24 mouse cellular contexts compared by ENCODE assay signal in the genomic region with DNA sequence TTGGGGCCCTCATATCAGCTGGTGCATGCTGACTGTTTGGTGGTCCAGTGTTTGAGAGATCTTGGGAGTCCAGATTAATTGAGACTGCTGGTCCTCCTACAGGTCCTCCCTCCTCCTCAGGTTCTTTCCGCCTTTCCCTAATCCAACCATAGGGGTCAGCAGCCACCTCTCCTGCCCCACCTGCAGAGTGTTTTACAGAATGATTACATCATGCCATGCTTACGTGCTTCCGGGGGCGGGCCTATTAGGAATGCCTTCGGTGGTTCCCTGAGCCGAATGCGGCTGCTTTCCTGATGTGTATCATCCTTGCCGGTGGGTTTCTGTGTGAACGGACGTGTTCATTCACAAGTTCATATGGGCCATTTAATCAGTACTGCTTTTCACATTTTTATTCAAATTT.
DNase-seq lines count a peak whose midpoint lies in the region; ATAC-seq and TF ChIP-seq lines count a peak whose summit lies in the region.
"Had no signal": no experiment of that assay in that cellular context is flagged by ENCODE, and none has a peak within 500 bp of the region (broad histone marks: within the 10 kb centered on the region; RNA-seq: fewer than 3 reads in every experiment).

No protein-coding gene starts in this region.

- no peaks in the 10 kb centered on the region for H3K36me3 ChIP-seq in forebrain, embryonic 11.5 days (ENCODE audit: control insufficient read depth, insufficient read depth, low read length)
- no peaks in the 10 kb centered on the region for H3K36me3 ChIP-seq in forebrain, embryonic 10.5 days (replicated peaks)
- H3K36me3 ChIP-seq in E14TG2a.4 (ENCODE audit: insufficient read depth, low read length) (no peaks in the 10 kb centered on the region), ES-Bruce4 (ENCODE audit: control insufficient read depth, insufficient read depth, low read length, poor library complexity, severe bottlenecking) (no peaks in the 10 kb centered on the region)
- H3K36me3 ChIP-seq: embryonic facial prominence, embryonic 10.5 days; embryonic facial prominence, embryonic 13.5 days; hindbrain, embryonic 12.5 days; hindbrain, embryonic 15.5 days had no signal

- no peak overlapping the region for H3K4me3 ChIP-seq in forebrain, embryonic 11.5 days (ENCODE audit: low read depth, low read length)
- no peak overlapping the region for H3K4me3 ChIP-seq in forebrain, embryonic 10.5 days
- H3K4me3 ChIP-seq in E14TG2a.4 (replicated peaks; ENCODE audit: low read length) = no peak overlapping the region
- no peak overlapping the region for H3K4me3 ChIP-seq in ES-Bruce4 (ENCODE audit: low read depth, low read length)
- H3K4me3 ChIP-seq: embryonic facial prominence, embryonic 10.5 days; embryonic facial prominence, embryonic 13.5 days; erythroblast, embryonic 14.5 days; gastrocnemius, adult 2 months; hindbrain, embryonic 12.5 days; hindbrain, embryonic 15.5 days had no signal

- TF ChIP-seq EP300 in ES-Bruce4 (IDR thresholded peaks at IDR 0.05; ENCODE audit: insufficient read depth, low read depth, low read length) = no peak

- no peak for TF ChIP-seq POLR2A in ES-Bruce4 (IDR thresholded peaks at IDR 0.05; ENCODE audit: insufficient read depth, low read length)

- TF ChIP-seq CTCF in E14TG2a.4 (conservative IDR thresholded peaks at IDR 0.05; ENCODE audit: low read length) (0 out of 2 replicates have a peak, but pooled peaks have one; percentile 6), ES-Bruce4 (IDR thresholded peaks at IDR 0.05; ENCODE audit: low read depth, low read length) (peak; percentile 30)

- no peak overlapping the region for H3K27ac ChIP-seq in forebrain, embryonic 11.5 days (ENCODE audit: low read depth, low read length)
- H3K27ac ChIP-seq in forebrain, embryonic 10.5 days = no peak overlapping the region
- no peak overlapping the region for H3K27ac ChIP-seq in ES-Bruce4 (ENCODE audit: insufficient read depth, low read length)
- H3K27ac ChIP-seq: embryonic facial prominence, embryonic 10.5 days; embryonic facial prominence, embryonic 13.5 days; gastrocnemius, adult 2 months; hindbrain, embryonic 12.5 days; hindbrain, embryonic 15.5 days had no signal

- no peak for DNase-seq in forebrain, embryonic 11.5 days (ENCODE audit: low spot score)
- DNase-seq in forebrain, embryonic 10.5 days (ENCODE audit: extremely low spot score, low spot score) = no peak
- DNase-seq in ZHBTc4 (ENCODE audit: low read depth, low spot score) = peak; percentile 61
- DNase-seq in cerebellum, adult 9-10 months = no peak
- DNase-seq: adrenal gland, postnatal 10 days; adrenal gland, postnatal 36 days; cerebellum, adult 18-20 months; cerebellum, adult 9-11 months; cerebellum, postnatal 25 days; forebrain, postnatal 0 days; gastrocnemius, adult 2 months; gastrocnemius, postnatal 14 days; heart, adult 11 months had no signal

- H3K9me3 ChIP-seq in forebrain, embryonic 11.5 days (ENCODE audit: control insufficient read depth, low read length) = no peaks in the 10 kb centered on the region
- H3K9me3 ChIP-seq in forebrain, embryonic 10.5 days = no peaks in the 10 kb centered on the region
- H3K9me3 ChIP-seq in E14TG2a.4 (ENCODE audit: low read length) = no peaks in the 10 kb centered on the region
- no peaks in the 10 kb centered on the region; the same call in 1 of the 2 replicates for H3K9me3 ChIP-seq in ES-Bruce4 (replicated peaks; ENCODE audit: control insufficient read depth, insufficient read depth, low read length, poor library complexity, severe bottlenecking)
- H3K9me3 ChIP-seq: embryonic facial prominence, embryonic 10.5 days; embryonic facial prominence, embryonic 13.5 days; hindbrain, embryonic 12.5 days; hindbrain, embryonic 15.5 days had no signal

- 0 out of 2 replicates have a peak, but pooled peaks have one; percentile 34 for ATAC-seq in forebrain, embryonic 11.5 days (replicated peaks; ENCODE audit: low FRiP score)
- ATAC-seq: CD4-positive, CD25-positive, alpha-beta regulatory T cell, adult 4 months; forebrain, embryonic 14.5 days; forebrain, postnatal 0 days; intestine, postnatal 0 days had no signal

- 85% methylated on average over 10 of the region's 10 CpGs for WGBS in forebrain, embryonic 11.5 days
- 89% methylated on average over 10 of the region's 10 CpGs for WGBS in forebrain, embryonic 10.5 days

- no peaks in the 10 kb centered on the region for H3K4me1 ChIP-seq in forebrain, embryonic 11.5 days (replicated peaks; ENCODE audit: control insufficient read depth, insufficient read depth, low read length)
- peaks cover 14% of the 10 kb centered on the region for H3K4me1 ChIP-seq in forebrain, embryonic 10.5 days
- H3K4me1 ChIP-seq in E14TG2a.4 (replicated peaks; ENCODE audit: low read depth, low read length) = 0 out of 2 replicates have a peak, but pooled peaks cover 3% of the 10 kb centered on the region
- no peaks in the 10 kb centered on the region for H3K4me1 ChIP-seq in ES-Bruce4 (ENCODE audit: control insufficient read depth, insufficient read depth, low read length)
- H3K4me1 ChIP-seq: embryonic facial prominence, embryonic 10.5 days; embryonic facial prominence, embryonic 13.5 days; hindbrain, embryonic 12.5 days; hindbrain, embryonic 15.5 days had no signal

- no peaks in the 10 kb centered on the region for H3K27me3 ChIP-seq in forebrain, embryonic 11.5 days (ENCODE audit: control insufficient read depth, insufficient read depth, low read length)
- no peaks in the 10 kb centered on the region for H3K27me3 ChIP-seq in forebrain, embryonic 10.5 days (ENCODE audit: poor library complexity, severe bottlenecking)
- no peaks in the 10 kb centered on the region for H3K27me3 ChIP-seq in E14TG2a.4 (ENCODE audit: insufficient read depth, low read length)
- no peaks in the 10 kb centered on the region for H3K27me3 ChIP-seq in ES-Bruce4 (ENCODE audit: control insufficient read depth, insufficient read depth, low read length, poor library complexity, severe bottlenecking)
- H3K27me3 ChIP-seq: embryonic facial prominence, embryonic 13.5 days; hindbrain, embryonic 12.5 days; hindbrain, embryonic 15.5 days had no signal

- H3K4me2 ChIP-seq in forebrain, embryonic 11.5 days (ENCODE audit: low read depth, low read length, severe bottlenecking) = no peak overlapping the region
- H3K4me2 ChIP-seq: embryonic facial prominence, embryonic 13.5 days; heart, embryonic 11.5 days; hindbrain, embryonic 12.5 days; hindbrain, embryonic 15.5 days had no signal

- H3K9ac ChIP-seq in forebrain, embryonic 11.5 days (ENCODE audit: low read length) = no peak overlapping the region
- no peak overlapping the region for H3K9ac ChIP-seq in ES-Bruce4 (ENCODE audit: low read depth, poor library complexity, severe bottlenecking)
- H3K9ac ChIP-seq: embryonic facial prominence, embryonic 13.5 days; forebrain, postnatal 0 days; hindbrain, embryonic 12.5 days; hindbrain, embryonic 15.5 days had no signal
